Mouse (Mus musculus): ENCODE measurements around the gene Ifnb1. TPM values are rescaled to one million over a fixed set of nuclear protein-coding genes. Genes with fewer than 3 reads are reported as not detected.

Gene Ifnb1
- total and polyA plus RNA-seq, 2 experiments from 2014 or later = not detected

GRCm38 (mm10) chr4:88496321-88497018 is 26.1 kb downstream of the Ifnb1 start:
- no peak for ATAC-seq (ENCODE audit: low FRiP score)

GRCm38 (mm10) chr4:88489622-88490021 is 33.0 kb downstream of the Ifnb1 start:
- no peak for DNase-seq (ENCODE audit: low spot score)
- Histone ChIP-seq H3K27me3 (ENCODE audit: insufficient read depth, low read length) (no peaks in the 10 kb centered on the region), H3K4me2 (ENCODE audit: low read depth, low read length, poor library complexity, severe bottlenecking) (no peak overlapping the region), H3K36me3 (ENCODE audit: insufficient read depth, low read length) (no peaks in the 10 kb centered on the region), H3K4me3 (ENCODE audit: low read depth, low read length) (no peak overlapping the region), H3K9me3 (ENCODE audit: low read length) (no peaks in the 10 kb centered on the region), H3K9ac (replicated peaks; ENCODE audit: low read length, poor library complexity, severe bottlenecking) (no peak overlapping the region), H3K27ac (ENCODE audit: low read depth, low read length) (no peak overlapping the region), H3K4me1 (ENCODE audit: insufficient read depth, low read length) (no peaks in the 10 kb centered on the region)
- ATAC-seq (ENCODE audit: low FRiP score) = no peak
- no peak for TF ChIP-seq CTCF (IDR thresholded peaks at IDR 0.05)
- 97% methylated on average over 2 of the region's 2 CpGs for WGBS

More at GRCm38 (mm10) chr4:88496321-88497018, 26.1 kb downstream of the Ifnb1 start:
- DNase-seq (ENCODE audit: low spot score) = no peak
- no peak overlapping the region for H3K9ac ChIP-seq (replicated peaks; ENCODE audit: low read length, poor library complexity, severe bottlenecking)
- no peaks in the 10 kb centered on the region for H3K9me3 ChIP-seq (ENCODE audit: low read length)
- no peak overlapping the region for H3K4me2 ChIP-seq (ENCODE audit: low read depth, low read length, poor library complexity, severe bottlenecking)
- WGBS = 69% methylated on average over 6 of the region's 6 CpGs
- no peak overlapping the region for H3K4me3 ChIP-seq (ENCODE audit: low read depth, low read length)
- no peaks in the 10 kb centered on the region for H3K27me3 ChIP-seq (ENCODE audit: insufficient read depth, low read length)
- H3K36me3 ChIP-seq (ENCODE audit: insufficient read depth, low read length) = no peaks in the 10 kb centered on the region
- no peak overlapping the region for H3K27ac ChIP-seq (ENCODE audit: low read depth, low read length)
- no peaks in the 10 kb centered on the region for H3K4me1 ChIP-seq (ENCODE audit: insufficient read depth, low read length)
- no peak for TF ChIP-seq CTCF (IDR thresholded peaks at IDR 0.05)

- H3K27ac ChIP-seq (ENCODE audit: low read depth, low read length) = no peak overlapping the region
- H3K27me3 ChIP-seq (ENCODE audit: insufficient read depth, low read length) = no peaks in the 10 kb centered on the region
- DNase-seq (ENCODE audit: low spot score) (no peak), ATAC-seq (ENCODE audit: low FRiP score) (no peak)
- no peaks in the 10 kb centered on the region for H3K36me3 ChIP-seq (ENCODE audit: insufficient read depth, low read length)
- H3K4me3 ChIP-seq (ENCODE audit: low read depth, low read length) = no peak overlapping the region
- H3K9me3 ChIP-seq (ENCODE audit: low read length) = no peaks in the 10 kb centered on the region
- no peak overlapping the region for H3K9ac ChIP-seq (replicated peaks; ENCODE audit: low read length, poor library complexity, severe bottlenecking)
- no peak for TF ChIP-seq CTCF (IDR thresholded peaks at IDR 0.05)
- 81% methylated on average over 3 of the region's 3 CpGs for WGBS
- H3K4me2 ChIP-seq (ENCODE audit: low read depth, low read length, poor library complexity, severe bottlenecking) = no peak overlapping the region
- H3K4me1 ChIP-seq (ENCODE audit: insufficient read depth, low read length) = no peaks in the 10 kb centered on the region
Observed at GRCm38 (mm10) chr4:88488107-88488506, 34.5 kb downstream of the Ifnb1 start.

- H3K27ac ChIP-seq (ENCODE audit: low read depth, low read length) = no peak overlapping the region
- no peak overlapping the region for H3K4me3 ChIP-seq (ENCODE audit: low read depth, low read length)
- H3K9me3 ChIP-seq (ENCODE audit: low read length) = no peaks in the 10 kb centered on the region
- DNase-seq (ENCODE audit: low spot score) (no peak), ATAC-seq (ENCODE audit: low FRiP score) (no peak)
- 78% methylated on average over 6 of the region's 6 CpGs for WGBS
- no peak for TF ChIP-seq CTCF (IDR thresholded peaks at IDR 0.05)
- H3K36me3 ChIP-seq (ENCODE audit: insufficient read depth, low read length) = no peaks in the 10 kb centered on the region
- H3K4me2 ChIP-seq (ENCODE audit: low read depth, low read length, poor library complexity, severe bottlenecking) = no peak overlapping the region
- H3K27me3 ChIP-seq (ENCODE audit: insufficient read depth, low read length) = no peaks in the 10 kb centered on the region
- no peaks in the 10 kb centered on the region for H3K4me1 ChIP-seq (ENCODE audit: insufficient read depth, low read length)
- H3K9ac ChIP-seq (replicated peaks; ENCODE audit: low read length, poor library complexity, severe bottlenecking) = no peak overlapping the region
Observed at GRCm38 (mm10) chr4:88480130-88480529, 42.4 kb downstream of the Ifnb1 start.

- no peaks in the 10 kb centered on the region for H3K27me3 ChIP-seq (ENCODE audit: insufficient read depth, low read length)
- no peak overlapping the region for H3K9ac ChIP-seq (replicated peaks; ENCODE audit: low read length, poor library complexity, severe bottlenecking)
- no peak overlapping the region for H3K4me2 ChIP-seq (ENCODE audit: low read depth, low read length, poor library complexity, severe bottlenecking)
- DNase-seq (ENCODE audit: low spot score) (no peak), ATAC-seq (ENCODE audit: low FRiP score) (no peak)
- no peaks in the 10 kb centered on the region for H3K4me1 ChIP-seq (ENCODE audit: insufficient read depth, low read length)
- WGBS = 86% methylated on average over 9 of the region's 9 CpGs
- TF ChIP-seq CTCF (IDR thresholded peaks at IDR 0.05) = no peak
- H3K36me3 ChIP-seq (ENCODE audit: insufficient read depth, low read length) = no peaks in the 10 kb centered on the region
- no peak overlapping the region for H3K27ac ChIP-seq (ENCODE audit: low read depth, low read length)
- H3K4me3 ChIP-seq (ENCODE audit: low read depth, low read length) = no peak overlapping the region
- H3K9me3 ChIP-seq (ENCODE audit: low read length) = no peaks in the 10 kb centered on the region
Observed at GRCm38 (mm10) chr4:88478809-88479186, 43.8 kb downstream of the Ifnb1 start.

- no peak for DNase-seq (ENCODE audit: low spot score)
- no peaks in the 10 kb centered on the region for H3K36me3 ChIP-seq (ENCODE audit: insufficient read depth, low read length)
- WGBS = 89% methylated on average over 4 of the region's 4 CpGs
- H3K27me3 ChIP-seq (ENCODE audit: insufficient read depth, low read length) = no peaks in the 10 kb centered on the region
- TF ChIP-seq CTCF (IDR thresholded peaks at IDR 0.05) = no peak
- H3K4me3 ChIP-seq (ENCODE audit: low read depth, low read length) = no peak overlapping the region
- H3K9me3 ChIP-seq (ENCODE audit: low read length) = no peaks in the 10 kb centered on the region
- no peak for ATAC-seq (ENCODE audit: low FRiP score)
- H3K27ac ChIP-seq (ENCODE audit: low read depth, low read length) = no peak overlapping the region
- H3K4me1 ChIP-seq (ENCODE audit: insufficient read depth, low read length) = no peaks in the 10 kb centered on the region
- no peak overlapping the region for H3K4me2 ChIP-seq (ENCODE audit: low read depth, low read length, poor library complexity, severe bottlenecking)
- H3K9ac ChIP-seq (replicated peaks; ENCODE audit: low read length, poor library complexity, severe bottlenecking) = no peak overlapping the region
Observed at GRCm38 (mm10) chr4:88478177-88478808, 44.3 kb downstream of the Ifnb1 start.

Measured in midbrain, postnatal 0 days (tissue).